Mouse (Mus musculus) heart, embryonic 13.5 days (tissue): ENCODE measurements around the gene Slc44a3. TPM values are rescaled to one million over a fixed set of nuclear protein-coding genes. Genes with fewer than 3 reads are reported as not detected.

Experiments
- ATAC-seq: fragments of 200-750 bp; cut with Nextera tagmentation; 2 replicates; pipeline ENCODE4 v1.8.0; 2017; ENCODE audit warnings: moderate TSS enrichment; ENCODE audit not compliant: insufficient number of reproducible peaks, low FRiP score, low TSS enrichment; ENCODE audit errors: extremely low read depth
- H3K27ac ChIP-seq: fragments of 300-500 bp; sonication (generic); replicated peaks from 2 replicates; pipeline ENCODE4 v1.5.1; 2015; ENCODE audit warnings: moderate library complexity, mild to moderate bottlenecking, inconsistent platforms
- H3K27me3 ChIP-seq: fragments of 300-500 bp; sonication (generic); replicated peaks from 2 replicates; pipeline ENCODE4 v1.6.1; 2015; ENCODE audit warnings: mild to moderate bottlenecking, inconsistent platforms
- H3K36me3 ChIP-seq: fragments of 300-500 bp; sonication (generic); 2 replicates; pipeline ENCODE4 v1.6.1; 2015; ENCODE audit warnings: mild to moderate bottlenecking, inconsistent platforms
- H3K4me1 ChIP-seq: fragments of 300-500 bp; sonication (generic); 2 replicates; pipeline ENCODE4 v1.6.1; 2015; ENCODE audit warnings: inconsistent platforms
- H3K4me2 ChIP-seq: fragments of 300-500 bp; sonication (generic); 2 replicates; pipeline ENCODE4 v1.6.1; 2015; ENCODE audit warnings: inconsistent platforms, mild to moderate bottlenecking, moderate library complexity
- H3K4me3 ChIP-seq: fragments of 300-500 bp; sonication (generic); 2 replicates; pipeline ENCODE4 v1.5.1; 2015; ENCODE audit warnings: moderate library complexity, mild to moderate bottlenecking, inconsistent platforms
- H3K9ac ChIP-seq: fragments of 300-500 bp; sonication (generic); 2 replicates; pipeline ENCODE4 v1.6.1; 2015; ENCODE audit warnings: inconsistent platforms, mild to moderate bottlenecking, moderate library complexity
- H3K9me3 ChIP-seq: fragments of 300-500 bp; sonication (generic); 2 replicates; pipeline ENCODE4 v1.6.1; 2016; ENCODE audit warnings: inconsistent platforms
- WGBS: fragments of 180-500 bp; shearing (Covaris S2); methylation state at CpG from one replicate; pipeline ENCODE4 v1.1.7; 2015; ENCODE audit warnings: mixed read lengths; 5-methylcytosine and 5-hydroxymethylcytosine counted together
- polyA plus RNA-seq: library from polyadenylated mRNA; unstranded; fragments of >200 nt; fragmentation: Nextera tagmentation; extraction: Ambion mirVana; gene quantifications from 2 replicates; pipeline ENCODE4 v1.2.1, GENCODE M21; 2015

The Slc44a3 gene
- polyA plus RNA-seq, 1 experiment from 2014 or later = 1.1 TPM

- no peaks in the 10 kb centered on the region for H3K27me3 ChIP-seq
- 64% methylated on average over 5 of the region's 5 CpGs for WGBS
- peaks cover 98% of the 10 kb centered on the region for H3K4me1 ChIP-seq
- no peaks in the 10 kb centered on the region for H3K9me3 ChIP-seq
- H3K4me2 ChIP-seq = peak overlapping the region; percentile 41
- no peak overlapping the region for H3K4me3 ChIP-seq
- H3K9ac ChIP-seq = peak overlapping the region; percentile 56
- peak overlapping the region; percentile 67 for H3K27ac ChIP-seq
- H3K36me3 ChIP-seq = peaks cover 22% of the 10 kb centered on the region
- ATAC-seq = no peak
Observed at GRCm38 (mm10) chr3:121435296-121435695, 96.9 kb downstream of the Slc44a3 start.

- Histone ChIP-seq H3K27me3 (no peaks in the 10 kb centered on the region), H3K9ac (peak overlapping the region; percentile 61), H3K36me3 (peaks cover 24% of the 10 kb centered on the region), H3K4me3 (no peak overlapping the region), H3K27ac (peak overlapping the region; percentile 67), H3K4me1 (peaks cover 98% of the 10 kb centered on the region), H3K4me2 (peak overlapping the region; percentile 41), H3K9me3 (no peaks in the 10 kb centered on the region)
- ATAC-seq = no peak; the same call in 1 of the 2 replicates
- 48% methylated on average over 8 of the region's 8 CpGs for WGBS
Observed at GRCm38 (mm10) chr3:121433968-121434533, 98.2 kb downstream of the Slc44a3 start.

DNA sequence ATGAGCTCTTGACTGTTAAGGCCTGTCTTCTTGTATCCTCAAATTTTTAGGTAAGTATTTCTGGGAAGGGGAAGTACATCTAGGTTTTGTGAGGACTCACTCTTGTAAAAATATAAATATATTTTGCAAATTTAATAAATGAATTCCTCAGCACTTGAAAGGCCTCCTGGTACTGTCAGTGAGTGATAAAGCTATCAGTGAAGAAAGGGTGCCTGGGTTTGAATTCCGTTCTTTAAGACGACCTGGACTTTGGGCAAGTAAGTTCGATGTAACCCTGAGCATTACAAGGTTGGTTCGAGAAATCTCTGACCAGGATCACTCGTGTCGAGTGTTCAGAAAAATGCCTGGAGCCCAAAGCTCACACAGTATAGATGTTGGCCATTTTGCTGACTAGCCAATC is 98.8 kb downstream of the Slc44a3 start:
- 58% methylated on average over 6 of the region's 6 CpGs for WGBS
- Histone ChIP-seq H3K27me3 (no peaks in the 10 kb centered on the region), H3K4me3 (no peak overlapping the region), H3K9me3 (no peaks in the 10 kb centered on the region), H3K9ac (peak overlapping the region; percentile 61), H3K4me2 (peak overlapping the region; percentile 41), H3K36me3 (peaks cover 21% of the 10 kb centered on the region), H3K4me1 (peaks cover 98% of the 10 kb centered on the region), H3K27ac (peak overlapping the region; percentile 67)
- ATAC-seq = no peak

DNA sequence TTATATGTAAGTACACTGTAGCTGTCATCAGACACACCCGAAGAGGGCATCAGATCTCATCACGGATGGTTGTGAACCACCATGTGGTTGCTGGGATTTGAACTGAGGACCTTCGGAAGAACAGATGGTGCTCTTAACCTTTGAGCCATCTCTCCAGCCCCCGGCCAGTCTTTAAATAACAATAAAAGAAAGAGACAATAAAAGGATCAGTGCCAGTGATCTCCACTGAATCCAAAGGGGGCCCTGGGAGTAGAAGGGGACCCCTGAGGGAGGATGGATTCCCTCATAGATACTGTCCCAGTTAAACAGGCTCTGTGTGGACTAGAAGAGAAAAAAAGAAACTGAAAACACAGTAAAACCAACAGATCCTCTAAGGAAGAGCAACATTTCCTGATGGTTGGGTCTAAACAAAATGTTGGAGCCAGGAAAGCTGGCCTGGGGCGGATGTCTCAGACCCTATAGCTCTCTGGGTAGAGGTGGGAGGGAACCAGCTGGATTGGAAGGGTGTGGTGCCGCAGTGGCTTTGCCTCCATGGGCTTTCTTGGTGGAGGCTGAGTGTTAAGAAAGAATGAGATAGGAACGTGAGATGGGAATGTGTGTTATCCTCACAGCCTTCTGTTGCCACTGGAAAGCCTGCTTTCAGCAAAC is 101.8 kb downstream of the Slc44a3 start:
- H3K4me3 ChIP-seq = peak overlapping the region; percentile 85

DNA sequence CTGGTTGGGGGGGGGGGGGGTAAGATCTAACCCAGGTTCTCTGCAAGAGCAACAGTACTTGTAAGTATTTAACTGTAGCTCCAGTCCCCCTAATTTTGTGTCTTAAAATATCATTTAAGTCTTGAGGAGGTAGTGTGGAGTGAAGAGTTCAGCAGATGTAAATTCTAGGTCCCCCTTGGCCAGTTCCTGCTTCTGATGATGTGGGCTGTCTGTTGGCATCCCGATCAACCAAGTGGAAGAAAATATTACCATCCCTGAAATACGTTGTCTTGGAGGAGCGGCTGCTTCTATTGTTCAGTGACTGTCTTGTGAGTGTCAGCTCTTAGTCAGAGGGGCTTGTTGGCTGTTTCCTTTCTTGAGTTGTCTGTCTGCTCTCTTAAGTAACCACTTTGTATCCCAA is 102.7 kb downstream of the Slc44a3 start:
- Histone ChIP-seq H3K4me2 (peak overlapping the region; percentile 90), H3K27ac (peak overlapping the region; percentile 48; the same call in 1 of the 2 replicates), H3K9ac (peak overlapping the region; percentile 98), H3K4me3 (peak overlapping the region; percentile 85), H3K36me3 (peaks cover 7% of the 10 kb centered on the region; the same call in 1 of the 2 replicates), H3K9me3 (no peaks in the 10 kb centered on the region), H3K27me3 (no peaks in the 10 kb centered on the region), H3K4me1 (peaks cover 73% of the 10 kb centered on the region)
- ATAC-seq = no peak
- WGBS = 40% methylated on average over 3 of the region's 3 CpGs

More for the DNA sequence above, 101.8 kb downstream of the Slc44a3 start:
- no peaks in the 10 kb centered on the region for H3K9me3 ChIP-seq
- ATAC-seq = no peak
- 40% methylated on average over 7 of the region's 7 CpGs for WGBS
- peak overlapping the region; percentile 48 for H3K27ac ChIP-seq
- H3K9ac ChIP-seq = peak overlapping the region; percentile 98
- peaks cover 7% of the 10 kb centered on the region; the same call in 1 of the 2 replicates for H3K36me3 ChIP-seq
- no peaks in the 10 kb centered on the region for H3K27me3 ChIP-seq
- peaks cover 77% of the 10 kb centered on the region for H3K4me1 ChIP-seq
- peak overlapping the region; percentile 90 for H3K4me2 ChIP-seq

GRCm38 (mm10) chr3:121428696-121429259 is 103.4 kb downstream of the Slc44a3 start:
- peaks cover 66% of the 10 kb centered on the region for H3K4me1 ChIP-seq
- ATAC-seq = no peak
- H3K36me3 ChIP-seq = peaks cover 7% of the 10 kb centered on the region; the same call in 1 of the 2 replicates
- no peaks in the 10 kb centered on the region for H3K27me3 ChIP-seq
- peak overlapping the region; percentile 99 for H3K27ac ChIP-seq
- peak overlapping the region; percentile 98 for H3K9ac ChIP-seq
- no peaks in the 10 kb centered on the region for H3K9me3 ChIP-seq
- peak overlapping the region; percentile 90 for H3K4me2 ChIP-seq
- H3K4me3 ChIP-seq = peak overlapping the region; percentile 85
- WGBS = 48% methylated on average over 11 of the region's 11 CpGs

GRCm38 (mm10) chr3:121428230-121428629 is 104.0 kb downstream of the Slc44a3 start:
- Histone ChIP-seq H3K9me3 (no peaks in the 10 kb centered on the region), H3K27me3 (no peaks in the 10 kb centered on the region), H3K4me2 (peak overlapping the region; percentile 90), H3K36me3 (peaks cover 7% of the 10 kb centered on the region; the same call in 1 of the 2 replicates), H3K4me3 (peak overlapping the region; percentile 85), H3K4me1 (peaks cover 61% of the 10 kb centered on the region), H3K27ac (peak overlapping the region; percentile 99), H3K9ac (peak overlapping the region; percentile 98)
- no peak for ATAC-seq
- 5% methylated on average over 8 of the region's 8 CpGs for WGBS

DNA sequence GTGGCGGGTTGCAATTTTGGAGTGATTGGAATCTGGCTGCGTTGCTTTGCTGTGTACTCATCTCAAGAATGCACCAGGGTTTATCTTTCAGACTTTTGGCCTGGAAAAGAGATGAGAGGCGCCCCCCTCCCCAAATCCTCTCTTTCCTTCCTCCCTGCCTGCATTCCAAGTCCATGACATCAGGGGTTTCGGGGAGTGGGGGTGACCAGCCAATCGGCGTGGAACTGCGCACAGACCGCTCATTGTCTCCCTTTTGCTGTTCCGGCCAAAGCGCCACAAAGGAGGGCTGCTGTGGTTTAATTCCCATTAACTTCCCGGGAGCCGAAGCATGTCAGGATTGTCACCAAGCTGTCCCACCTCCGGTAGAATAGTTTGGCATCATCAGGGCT is 104.7 kb downstream of the Slc44a3 start:
- Histone ChIP-seq H3K9me3 (no peaks in the 10 kb centered on the region), H3K27me3 (no peaks in the 10 kb centered on the region), H3K9ac (peak overlapping the region; percentile 98), H3K4me1 (peaks cover 54% of the 10 kb centered on the region), H3K4me2 (peak overlapping the region; percentile 90), H3K27ac (peak overlapping the region; percentile 99), H3K36me3 (peaks cover 6% of the 10 kb centered on the region; the same call in 1 of the 2 replicates), H3K4me3 (peak overlapping the region; percentile 85)
- ATAC-seq = 0 out of 2 replicates have a peak, but pooled peaks have one; percentile 25
- WGBS = under 1% methylated on average over 13 of the region's 13 CpGs

GRCm38 (mm10) chr3:121426621-121427519 is 105.3 kb downstream of the Slc44a3 start:
- peak; percentile 70 for ATAC-seq
- under 1% methylated on average over 77 of the region's 93 CpGs for WGBS
- peak overlapping the region; percentile 98 for H3K9ac ChIP-seq
- peaks cover 47% of the 10 kb centered on the region for H3K4me1 ChIP-seq
- 0 out of 2 replicates have a peak, but pooled peaks cover 2% of the 10 kb centered on the region for H3K36me3 ChIP-seq
- peak overlapping the region; percentile 85 for H3K4me3 ChIP-seq
- peak overlapping the region; percentile 90 for H3K4me2 ChIP-seq
- no peaks in the 10 kb centered on the region for H3K27me3 ChIP-seq
- H3K27ac ChIP-seq = peak overlapping the region; percentile 99
- H3K9me3 ChIP-seq = no peaks in the 10 kb centered on the region

DNA sequence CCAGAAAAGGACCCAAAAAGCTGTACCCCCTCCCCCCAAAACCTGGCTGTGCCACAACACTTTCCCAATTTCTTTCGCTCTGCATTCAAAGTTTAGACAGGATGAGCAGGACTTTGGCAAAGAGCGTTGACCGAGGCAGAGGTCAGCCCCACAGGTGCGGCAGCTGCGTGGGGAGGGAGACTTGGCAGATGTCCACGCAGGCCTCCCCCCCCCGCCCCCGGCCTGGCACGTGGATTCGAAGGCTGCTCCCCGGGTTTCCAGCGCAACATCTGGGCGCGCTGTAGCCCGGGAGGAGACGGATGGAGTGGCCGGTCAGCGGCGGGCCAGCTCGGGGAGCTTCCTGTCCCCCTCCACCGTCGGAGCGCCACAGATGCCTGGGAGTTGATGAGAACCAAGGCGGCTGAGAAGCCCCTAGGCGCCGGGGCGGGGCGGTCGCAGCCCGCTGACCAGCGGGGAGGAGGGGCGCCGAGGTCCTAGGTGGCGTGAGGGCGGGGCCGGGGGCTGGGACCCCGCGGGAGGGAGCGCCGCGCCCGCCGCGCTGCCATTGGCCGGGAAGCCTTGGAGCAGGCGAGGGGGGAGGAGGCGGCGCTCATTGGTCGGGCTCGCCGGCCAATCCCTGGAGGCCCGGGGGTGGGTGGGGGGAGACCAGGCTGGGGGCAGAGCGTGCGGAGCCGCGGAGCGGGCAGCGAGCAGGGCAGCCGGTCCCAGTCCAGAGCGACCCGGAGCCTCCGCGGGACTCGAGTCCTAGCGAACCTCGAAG is 106.2 kb downstream of the Slc44a3 start, which contains the start of gene Cnn3:
Gene Cnn3 (plus strand): TSS at position 637 of the 760 bp plus-strand sequence.
- WGBS = under 1% methylated on average over 56 of the region's 66 CpGs
- H3K27me3 ChIP-seq = no peaks in the 10 kb centered on the region
- H3K4me3 ChIP-seq = peak within 1 kb of the TSS; percentile 85
- H3K36me3 ChIP-seq = 0 out of 2 replicates have a peak, but pooled peaks cover 2% of the 10 kb centered on the region
- H3K27ac ChIP-seq = peak within 1 kb of the TSS; percentile 99
- peak within 1 kb of the TSS; percentile 90 for H3K4me2 ChIP-seq
- H3K4me1 ChIP-seq = peaks cover 40% of the 10 kb centered on the region
- H3K9ac ChIP-seq = peak within 1 kb of the TSS; percentile 98
- H3K9me3 ChIP-seq = no peaks in the 10 kb centered on the region
- peak; percentile 84 for ATAC-seq
